Mouse (Mus musculus) induced T-regulatory cell, adult 2 months (primary cell): ENCODE measurements at regions not wholly inside any gene's neighbourhood (a gene's known extent, or its start where the extent isn't known, plus 50 kb on each side); places are given as distances from the start of the nearest gene placed in this dataset.

ENCODE experiments used
- DNase-seq: peaks from one replicate; pipeline ENCODE4 v3.0.0-alpha.2; 2012; ENCODE audit warnings: low read depth

DNA sequence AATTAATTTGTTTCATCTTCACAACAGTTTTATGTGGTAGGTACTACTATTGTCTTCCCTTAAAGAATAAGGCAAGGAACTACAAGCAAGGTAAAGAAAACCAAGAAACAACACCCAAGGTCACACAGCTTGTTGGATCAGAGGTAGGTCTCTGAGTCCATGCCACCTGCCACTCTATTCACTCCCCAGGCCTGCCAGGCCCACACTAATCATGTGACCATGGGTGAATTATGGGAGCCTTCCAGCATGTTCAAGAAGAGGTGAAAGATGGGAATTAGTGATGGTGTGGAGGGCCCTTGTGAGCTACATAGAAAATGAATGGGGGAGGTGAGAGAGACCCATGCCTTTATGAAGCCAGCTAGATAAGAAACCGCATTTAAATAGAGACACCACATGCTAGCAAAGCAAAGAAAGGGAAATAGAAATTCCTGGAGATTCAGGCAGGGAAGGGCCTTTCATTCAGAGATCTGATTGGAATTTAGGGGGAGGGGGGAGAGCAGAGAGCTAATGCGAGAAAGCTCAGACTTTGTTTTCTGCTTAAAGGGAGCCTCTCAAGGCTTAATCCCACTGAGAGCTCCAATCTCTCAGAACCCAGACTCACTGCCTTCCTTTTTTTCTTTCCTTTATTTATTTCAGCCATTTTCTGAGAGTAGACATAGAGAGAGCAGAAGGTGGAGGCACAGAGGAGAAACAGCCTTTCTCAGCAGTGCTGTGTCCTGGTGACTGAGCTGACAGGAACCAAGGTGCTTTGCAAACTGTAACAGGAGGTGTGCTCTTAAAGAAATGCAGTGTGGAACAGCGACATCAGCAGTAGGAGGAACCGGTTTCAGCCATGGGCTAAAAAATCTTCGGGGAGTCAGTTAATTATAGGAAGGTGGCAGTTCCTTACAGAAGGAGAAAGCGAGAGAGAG lies 160.0 kb downstream of the Spata19 start:
- DNase-seq: no peak

DNA sequence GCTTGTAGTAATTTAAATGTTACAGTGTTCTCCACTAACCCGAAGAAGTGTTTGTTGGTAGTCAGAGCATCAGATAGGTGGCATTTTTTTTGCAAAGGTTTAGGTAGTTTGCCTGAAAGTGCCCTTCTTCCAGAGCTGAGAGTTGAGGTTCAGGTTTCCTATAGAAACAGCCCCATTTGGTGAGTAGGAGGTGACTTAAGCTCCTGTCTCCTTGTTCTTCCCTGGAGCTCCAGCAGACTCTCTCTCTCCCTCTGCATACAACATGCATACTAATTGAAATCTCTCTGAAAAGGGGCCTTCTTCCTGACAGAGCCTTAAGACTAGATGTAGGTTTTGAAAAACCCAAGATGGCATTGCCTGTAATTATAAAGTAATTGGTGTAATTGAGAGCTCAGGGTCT lies 161.3 kb downstream of the Spata19 start:
- no peak for DNase-seq

DNA sequence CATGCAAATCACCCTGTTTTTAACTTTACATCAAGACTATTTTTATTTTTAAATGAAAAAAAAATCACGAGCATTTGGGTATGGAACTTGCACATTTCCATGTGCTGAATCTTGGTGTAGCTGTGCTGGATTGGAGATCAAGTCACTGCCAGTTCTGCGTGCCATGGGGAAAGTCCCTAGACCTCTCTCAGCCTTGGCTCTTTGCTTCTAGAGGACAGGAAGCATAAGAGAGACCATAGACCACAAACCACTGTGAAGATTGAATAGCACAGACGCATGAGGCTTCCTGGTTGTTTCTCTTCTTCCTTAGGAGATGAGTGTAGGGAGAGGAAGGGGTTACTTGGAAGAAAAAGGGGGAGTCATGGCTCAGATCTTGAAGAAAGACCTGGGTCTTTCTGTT lies 161.7 kb downstream of the Spata19 start:
- peak; percentile 1 for DNase-seq

DNA sequence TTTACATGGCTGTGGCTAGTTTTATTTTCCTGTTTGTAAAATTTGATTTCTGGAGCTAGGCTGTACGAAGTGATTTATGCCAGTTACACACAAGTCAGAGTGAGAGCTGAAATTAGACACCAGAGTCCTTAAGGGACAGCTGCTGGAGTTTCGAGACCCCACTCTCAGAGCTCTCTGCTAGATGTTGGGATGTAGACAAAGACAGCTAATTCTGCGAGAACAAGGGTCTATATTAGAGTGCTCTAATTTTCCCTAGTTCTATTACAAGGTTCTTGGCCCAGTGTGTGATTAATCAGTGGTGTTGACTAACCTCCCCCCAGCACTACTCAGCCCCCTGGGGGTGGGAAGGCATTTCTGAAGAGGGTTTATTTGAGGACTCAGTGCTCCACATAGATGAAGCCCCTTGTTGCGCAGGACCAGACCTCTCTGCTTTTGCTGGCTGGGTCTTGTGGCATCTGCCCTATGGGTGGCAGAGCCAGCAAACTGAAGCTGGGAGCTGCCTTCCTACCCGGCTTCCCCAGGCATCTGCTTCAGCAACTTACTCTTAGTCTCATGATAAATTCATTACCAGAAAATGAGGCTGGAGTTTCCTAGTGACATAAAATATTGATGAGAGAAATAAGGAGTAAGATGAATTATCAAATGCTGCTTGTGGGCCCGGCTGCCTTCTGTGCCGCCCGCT lies 171.9 kb downstream of the Spata19 start:
- no peak for DNase-seq

DNA sequence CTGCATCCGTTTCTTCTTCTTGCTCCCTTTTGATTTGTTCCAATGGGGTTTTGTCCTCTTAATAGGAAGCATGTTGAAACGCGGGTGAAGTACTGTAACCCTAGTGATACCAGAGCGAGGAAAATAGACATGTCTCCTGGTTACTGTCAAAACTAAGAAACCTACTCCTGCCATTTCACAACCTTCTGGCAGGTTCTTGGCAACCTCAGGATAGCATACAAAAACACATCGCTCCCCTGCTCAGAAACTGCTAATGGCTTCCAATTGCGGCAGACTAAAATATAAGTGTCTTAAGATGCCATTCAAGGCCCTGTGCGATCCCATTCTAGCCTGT lies 172.4 kb downstream of the Spata19 start:
- DNase-seq: no peak

DNA sequence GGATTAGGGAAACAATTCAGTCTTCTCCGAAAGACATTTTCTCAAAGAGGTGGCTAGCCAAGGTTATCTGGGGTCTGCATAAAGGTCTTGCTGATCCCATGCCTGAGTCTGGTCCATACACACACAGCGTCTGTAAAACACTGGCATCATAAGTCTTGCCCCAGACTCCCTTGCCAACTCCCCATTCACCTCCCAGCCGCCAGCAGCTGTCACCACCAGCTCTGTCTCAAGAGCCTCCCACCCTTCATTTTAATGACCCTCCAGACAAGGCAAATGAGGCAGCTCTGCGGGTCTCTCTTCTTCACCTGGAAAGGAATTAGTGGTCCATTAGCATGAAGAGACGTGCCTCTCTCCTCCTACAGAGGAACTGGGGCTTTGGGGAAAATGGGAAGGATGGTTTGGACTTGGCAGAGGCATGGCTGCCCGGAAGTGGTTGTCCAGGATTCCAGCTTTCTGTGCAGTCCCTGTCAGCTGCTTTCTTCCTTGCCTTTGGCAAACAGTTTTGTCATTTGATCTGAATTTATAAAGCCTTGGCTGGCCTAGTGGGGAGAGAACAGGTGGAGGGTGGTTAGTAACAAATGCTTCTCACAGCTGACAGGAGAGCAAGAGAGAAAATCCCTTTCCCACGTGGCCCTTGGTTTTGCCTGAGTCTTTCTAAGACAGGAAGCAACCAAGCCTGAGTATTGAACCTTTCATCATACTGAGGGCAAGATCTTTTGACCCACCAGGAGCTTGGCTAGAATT lies 173.3 kb upstream of the Opcml start:
- DNase-seq: no peak

DNA sequence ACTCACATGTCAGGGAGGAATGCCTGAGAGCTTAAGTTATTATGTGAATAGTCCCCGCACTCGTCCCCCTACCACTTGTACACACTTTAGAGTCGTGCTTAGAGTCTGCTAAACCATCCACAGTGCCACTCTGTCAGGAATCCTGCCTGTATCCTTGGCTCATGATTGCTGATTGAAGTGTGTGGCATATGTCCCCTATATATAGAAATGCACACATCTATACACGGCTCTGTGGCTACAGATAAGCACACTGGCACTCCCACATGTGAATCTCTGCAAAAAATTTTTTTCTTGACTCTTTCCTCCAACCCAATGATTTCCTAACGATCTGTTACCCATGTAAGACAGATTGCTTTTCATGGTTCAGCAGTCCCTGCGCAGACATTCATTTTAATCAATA lies 155.7 kb upstream of the Opcml start:
- no peak for DNase-seq

DNA sequence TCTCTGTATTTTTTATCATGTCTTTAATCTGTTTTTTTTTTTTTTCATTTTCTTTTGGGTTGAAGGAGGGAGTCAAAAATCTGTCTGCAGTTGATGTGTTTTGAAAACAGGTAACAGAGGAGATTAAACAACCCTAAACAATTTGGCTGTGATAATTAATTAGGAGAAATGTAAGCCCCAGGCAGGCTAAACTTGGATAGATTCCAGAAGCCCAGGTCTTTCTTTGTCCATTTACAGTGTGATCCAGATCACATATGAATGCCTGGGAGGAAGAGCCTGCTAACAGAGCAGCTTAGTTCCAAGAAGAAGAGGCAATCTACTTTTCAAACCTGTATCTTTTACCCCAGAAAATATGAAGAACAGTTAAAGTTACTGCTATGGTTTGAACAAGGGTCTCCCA lies 150.0 kb upstream of the Opcml start:
- DNase-seq: no peak

DNA sequence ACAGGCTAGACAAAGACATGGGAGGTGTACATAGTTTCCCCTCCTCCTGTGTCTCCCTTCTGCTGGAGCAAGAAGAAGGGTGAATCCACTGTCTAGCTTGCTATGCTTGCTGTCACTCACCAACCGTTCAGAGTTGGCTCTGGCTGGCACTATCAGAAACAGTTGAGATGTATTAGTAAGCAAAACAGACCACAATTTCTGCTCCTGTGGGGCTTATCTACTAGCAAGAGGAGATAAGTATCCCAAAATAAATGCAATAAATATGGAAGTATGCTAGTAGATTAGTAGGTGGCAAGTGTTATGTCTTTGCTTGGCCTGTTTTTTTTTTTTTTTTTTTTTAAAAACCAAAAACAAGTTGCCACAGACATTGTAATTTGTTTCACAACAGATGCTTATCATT lies 147.3 kb upstream of the Opcml start:
- no peak for DNase-seq

DNA sequence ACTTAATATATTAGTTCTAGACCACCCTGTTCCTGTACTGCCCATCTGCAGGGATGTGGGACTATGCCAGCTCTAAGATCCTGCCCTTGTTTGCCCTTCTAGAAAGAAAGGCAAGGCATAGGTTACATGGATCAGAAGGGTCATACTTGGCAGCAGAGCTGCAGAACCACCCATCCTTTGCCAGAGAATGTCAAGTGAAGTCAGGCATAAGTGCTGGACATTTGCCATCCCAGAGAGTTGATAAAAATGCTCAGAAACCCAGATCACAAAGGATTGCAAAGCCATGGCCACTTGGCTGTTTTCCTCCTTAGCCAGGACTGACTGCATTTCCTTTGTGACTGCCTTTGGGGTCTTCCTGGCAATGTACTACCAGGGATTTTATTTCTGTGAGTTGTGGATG lies 146.7 kb upstream of the Opcml start:
- DNase-seq: no peak

DNA sequence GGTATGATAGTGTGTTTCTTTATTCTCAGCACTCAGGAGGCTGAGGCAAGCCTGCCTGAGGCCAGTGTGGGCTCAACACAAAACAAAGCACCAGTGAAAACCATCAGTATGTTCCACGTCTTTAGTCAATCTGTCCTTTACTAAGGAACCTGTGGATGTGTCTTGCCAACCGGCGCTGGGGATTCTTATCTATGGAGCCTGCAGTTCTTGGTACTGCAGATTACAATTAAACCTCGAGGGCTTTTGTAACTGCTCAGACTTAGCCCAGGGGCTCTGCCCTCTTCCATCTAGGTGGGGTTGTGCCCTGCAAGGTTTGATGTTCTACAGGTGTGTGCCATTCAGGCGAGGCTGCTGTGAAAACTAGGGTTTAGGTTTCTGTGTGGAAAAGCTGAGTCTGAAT lies 145.1 kb upstream of the Opcml start:
- DNase-seq: no peak

DNA sequence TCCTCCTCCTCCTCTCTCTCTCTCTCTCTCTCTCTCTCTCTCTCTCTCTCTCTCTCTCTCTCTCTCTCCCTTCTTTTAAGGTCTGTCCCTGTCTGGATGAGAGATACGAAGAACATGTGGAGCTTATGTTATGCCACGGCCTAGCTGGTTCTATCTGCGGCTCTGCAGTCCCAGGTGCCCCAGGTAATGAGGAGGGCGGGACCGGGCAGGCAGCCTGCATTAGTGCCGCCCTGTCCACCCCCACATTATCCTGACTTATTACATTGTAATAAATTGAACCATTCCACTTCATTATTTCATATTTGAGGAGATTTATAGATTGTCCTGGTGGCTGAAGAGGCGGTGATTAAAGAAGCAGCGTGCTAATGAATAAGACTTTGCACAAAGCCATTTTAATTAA lies 144.5 kb upstream of the Opcml start:
- DNase-seq: no peak

DNA sequence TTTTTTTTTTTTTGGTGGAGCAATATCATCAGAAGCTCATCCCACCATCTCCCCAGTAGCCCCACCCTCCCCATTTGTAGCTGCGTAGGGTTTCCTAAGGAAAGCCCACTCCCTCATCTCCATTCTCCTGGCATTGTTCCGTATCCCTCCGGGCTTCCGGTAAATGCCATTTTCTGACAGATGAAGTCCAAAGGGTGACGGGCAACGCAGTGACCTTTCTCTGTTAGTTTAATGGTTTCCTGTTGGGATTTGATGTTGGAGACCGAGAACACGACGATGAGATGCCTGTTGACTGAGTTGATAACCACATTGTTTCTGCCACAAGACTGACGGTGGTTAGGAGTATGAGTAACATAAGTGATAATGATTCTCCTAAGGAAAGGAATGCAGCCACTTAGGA lies 143.6 kb upstream of the Opcml start:
- DNase-seq: no peak

DNA sequence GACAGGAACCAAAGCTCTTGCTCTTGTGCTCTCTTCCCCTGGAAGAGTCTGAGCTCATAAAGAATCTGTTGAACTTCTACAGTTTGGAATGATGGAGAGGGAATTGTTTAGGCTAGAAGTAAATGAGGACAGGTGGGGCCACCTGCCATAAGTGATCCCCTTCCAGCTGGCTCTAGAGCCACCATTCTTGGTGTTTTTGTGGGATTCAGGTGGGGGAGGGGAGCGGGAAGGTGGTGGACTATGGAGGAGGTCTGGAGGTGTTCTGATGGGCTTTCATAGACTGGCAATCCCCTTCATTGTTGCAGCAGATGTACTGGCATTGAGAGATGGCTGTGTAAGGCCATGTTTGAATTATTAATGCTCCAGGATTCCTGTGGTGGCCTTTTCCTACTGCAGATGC lies 132.6 kb upstream of the Opcml start:
- no peak for DNase-seq

DNA sequence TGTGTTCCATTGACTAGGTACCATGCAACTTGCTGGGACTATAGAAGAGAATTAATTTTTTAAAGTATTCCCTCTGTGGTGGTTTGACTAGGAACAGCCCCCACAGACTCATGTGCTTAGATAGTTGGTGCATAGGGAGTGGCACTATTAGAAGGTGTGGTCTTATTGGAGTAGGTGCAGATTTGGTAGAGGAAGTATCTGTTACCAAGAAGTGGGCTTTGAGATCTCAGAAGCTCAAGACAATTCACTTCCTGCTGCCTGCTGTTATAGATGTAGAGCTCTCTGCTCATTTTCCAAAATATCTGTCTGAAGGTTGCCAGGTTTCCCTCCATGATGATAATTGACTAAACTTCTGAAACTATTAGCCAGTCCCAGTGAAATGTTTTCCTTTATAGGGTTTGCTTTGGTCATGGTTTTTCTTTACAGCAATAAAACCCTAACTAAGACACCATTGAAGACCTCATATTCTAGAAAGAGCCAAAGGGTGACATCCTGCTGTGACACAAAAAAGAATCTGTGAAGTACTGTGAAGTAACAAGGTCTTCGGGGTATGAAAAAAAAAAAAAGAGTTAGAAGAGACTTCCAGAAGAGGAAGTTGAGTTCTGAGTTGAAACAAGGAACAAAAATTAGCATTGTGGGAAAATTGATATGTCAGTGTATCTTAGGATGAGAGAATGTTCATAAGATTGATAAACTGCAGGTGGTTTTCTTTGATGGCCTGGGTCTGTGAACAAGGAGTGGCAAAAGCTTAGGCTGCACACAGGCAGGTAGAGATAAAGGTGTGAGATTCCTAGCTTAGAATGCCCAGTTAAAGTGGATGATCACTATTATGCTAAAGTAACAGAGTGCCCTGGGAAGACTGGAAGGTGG lies 128.9 kb upstream of the Opcml start:
- DNase-seq: no peak

DNA sequence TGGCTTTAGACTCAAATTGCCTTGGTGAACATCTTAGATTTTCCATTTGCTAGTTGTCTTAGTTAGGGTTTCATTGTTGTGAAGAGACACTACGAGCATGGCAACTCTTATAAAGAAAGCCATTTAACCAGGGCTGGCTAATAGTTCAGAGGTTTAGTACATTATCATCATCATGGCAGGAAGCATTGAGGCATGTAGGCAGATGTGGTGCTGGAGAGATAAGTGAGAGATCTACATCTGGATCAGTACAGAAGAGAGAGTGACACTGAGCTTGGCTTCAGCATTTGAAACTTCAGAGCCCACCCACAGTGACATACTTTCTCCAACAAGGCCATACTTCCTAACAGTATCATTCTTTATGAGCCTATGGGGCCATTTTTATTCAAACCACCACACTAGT lies 127.3 kb upstream of the Opcml start:
- DNase-seq: no peak

DNA sequence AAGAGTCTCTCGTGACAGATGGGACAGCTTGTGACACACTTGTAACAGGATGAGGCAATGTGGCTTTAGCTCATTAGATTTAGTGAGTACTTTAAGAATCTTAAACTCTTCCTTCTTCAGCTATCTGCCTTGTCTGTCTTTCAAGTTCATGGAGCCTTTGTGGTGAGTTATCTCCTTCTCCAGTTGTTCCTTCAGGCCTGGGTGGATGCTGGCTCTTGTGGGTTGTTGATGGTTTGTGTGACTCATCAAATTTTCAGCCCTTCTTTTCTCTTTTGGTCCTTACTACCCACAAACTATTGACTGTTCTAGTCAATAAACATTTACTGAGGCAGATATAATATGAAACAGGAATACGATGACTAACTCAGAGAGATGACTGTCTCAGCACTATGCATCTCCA lies 124.9 kb upstream of the Opcml start:
- DNase-seq: no peak

DNA sequence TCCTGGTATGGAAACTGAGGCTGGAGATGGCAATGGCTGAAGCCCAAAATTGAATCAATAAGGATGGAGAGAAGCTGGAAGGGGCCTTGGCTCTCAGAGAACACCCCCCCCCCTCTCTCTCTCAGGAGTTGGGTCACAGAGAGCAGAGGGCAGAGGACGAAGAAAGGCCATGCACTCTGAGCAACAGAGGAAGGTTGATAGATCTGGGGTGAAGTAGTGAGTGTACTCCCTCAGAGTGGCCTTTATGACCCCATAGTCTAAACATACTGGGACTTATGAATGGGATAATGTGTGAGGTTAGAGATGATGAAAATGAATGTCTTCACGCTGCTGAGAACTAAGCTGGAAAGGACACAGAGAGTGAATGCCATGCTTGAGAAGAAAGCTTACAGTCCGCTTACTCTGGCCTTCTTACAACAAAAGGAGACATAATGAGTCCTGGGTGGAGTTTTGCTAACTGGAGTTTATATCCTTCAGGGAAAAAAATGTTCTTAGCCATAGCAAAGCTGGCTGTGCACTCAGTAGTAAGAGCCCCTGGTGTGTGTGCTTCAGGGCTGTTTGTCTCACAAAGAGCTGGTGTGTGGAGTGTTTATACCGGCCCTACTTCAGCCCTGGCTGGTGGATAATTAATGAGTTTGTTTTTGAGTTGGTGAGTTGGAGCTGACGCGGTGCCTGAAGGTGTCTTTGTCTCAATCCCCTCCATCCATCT lies 120.4 kb upstream of the Opcml start:
- no peak for DNase-seq

DNA sequence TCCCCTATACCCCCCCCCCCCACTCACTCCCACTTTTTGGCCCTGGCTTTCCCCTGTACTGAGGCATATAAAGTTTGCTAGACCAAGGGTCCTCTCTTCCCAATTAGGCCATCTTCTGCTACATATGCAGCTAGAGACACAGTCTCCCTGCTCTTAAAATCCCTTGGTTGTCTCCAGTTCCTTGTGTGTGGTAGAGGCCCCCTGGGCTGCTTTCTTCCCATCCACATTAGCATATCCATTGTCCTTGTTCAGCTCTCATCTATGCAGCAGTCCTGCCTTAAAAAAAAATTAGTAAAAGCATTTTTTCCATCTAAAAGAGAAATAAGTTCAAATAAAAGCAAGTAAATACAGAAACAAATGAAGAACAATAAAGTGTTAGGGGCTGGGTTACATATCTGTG lies 105.2 kb upstream of the Opcml start:
- DNase-seq: no peak

DNA sequence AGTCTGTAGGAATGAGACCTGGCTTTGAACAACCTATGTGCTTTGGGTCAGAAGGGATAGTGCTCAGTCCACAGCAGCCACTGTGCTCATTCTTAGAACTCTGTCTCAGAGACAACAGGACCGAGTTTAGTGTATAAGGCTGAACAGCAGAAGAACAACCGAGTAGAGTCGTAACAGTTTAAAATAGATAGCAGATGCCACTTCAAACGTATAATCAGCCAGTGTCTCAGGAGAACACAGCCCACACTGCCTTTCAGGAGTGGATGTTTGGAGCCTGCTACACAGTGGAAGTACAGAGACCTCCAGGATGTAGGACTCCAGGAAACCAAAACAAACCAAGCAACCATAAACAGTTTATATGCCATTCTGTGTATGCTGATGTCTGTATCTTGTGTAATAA lies 99.0 kb upstream of the Opcml start:
- no peak for DNase-seq

DNA sequence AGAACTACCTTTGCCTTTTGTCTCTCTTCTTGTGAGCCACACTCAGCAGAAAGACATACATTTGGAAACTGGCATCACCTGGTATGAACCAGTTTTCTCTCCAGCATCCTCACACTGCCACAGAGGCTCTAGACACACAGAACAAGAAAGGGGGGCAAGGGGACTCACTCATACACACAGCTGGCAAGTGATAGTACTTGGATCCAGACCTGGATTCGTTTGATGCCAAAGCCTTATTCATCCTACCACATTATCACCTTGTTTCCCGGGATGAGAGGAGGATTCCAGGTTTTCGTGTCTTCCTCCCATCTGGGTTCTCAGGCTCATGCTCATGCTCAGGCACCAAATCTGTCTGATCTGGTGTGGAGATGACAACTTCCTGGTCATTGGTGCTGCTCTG lies 97.8 kb upstream of the Opcml start:
- no peak for DNase-seq
